Mouse (Mus musculus) right cerebral cortex, postnatal 14 days (tissue): ENCODE data around the gene Igsf8.
A peak's percentile ranks its signal among the peaks of the same experiment; 100 is the strongest.

Experiments used
- DNase-seq: peaks from one replicate; pipeline ENCODE4 v3.0.0; 2022

Igsf8 gene

GRCm38 (mm10) chr1:172352453-172352852 is 91.0 kb downstream of the Igsf8 start:
- DNase-seq, result no peak

DNA sequence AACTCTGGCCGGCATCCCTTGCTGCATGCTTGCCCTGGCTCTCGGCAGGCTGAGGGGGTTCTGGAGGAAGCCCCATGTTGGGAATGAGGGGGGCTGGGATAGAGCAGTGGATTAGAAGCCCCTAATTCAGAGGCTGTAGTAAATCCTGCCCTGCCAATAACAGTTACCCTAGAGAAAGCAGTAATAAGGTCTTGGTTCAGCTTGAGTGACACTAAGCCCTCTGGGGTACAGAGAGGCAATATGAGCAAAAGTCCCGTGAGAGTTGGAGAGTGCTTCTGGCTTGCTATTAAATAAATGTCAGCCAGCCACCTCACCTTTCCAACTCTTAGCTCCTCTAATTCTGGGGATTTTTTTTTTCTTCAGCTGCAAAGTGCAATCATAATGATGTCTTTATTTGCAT is 93.9 kb downstream of the Igsf8 start:
- no peak for DNase-seq

- peak; percentile 51 for DNase-seq
Observed at GRCm38 (mm10) chr1:172357550-172357949, 96.1 kb downstream of the Igsf8 start.

DNA sequence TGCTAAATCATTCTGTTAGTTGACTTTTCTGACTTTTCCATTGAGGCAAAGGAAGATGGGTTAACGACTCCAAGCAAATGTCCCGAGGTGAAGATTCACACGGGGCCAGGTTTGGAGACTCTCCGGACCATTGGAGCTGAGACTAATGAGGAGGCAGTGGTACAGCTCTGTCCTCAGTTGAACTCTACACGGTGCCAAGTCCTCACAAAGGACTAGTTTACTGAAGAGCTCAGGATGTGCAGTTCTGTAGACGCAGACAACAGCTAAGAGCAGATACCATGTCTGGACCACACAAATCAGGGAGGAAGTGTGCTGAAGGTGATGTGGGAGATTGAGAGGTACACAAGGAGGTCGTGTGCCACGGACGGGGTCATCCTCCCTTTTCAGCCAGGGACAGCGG is 96.9 kb downstream of the Igsf8 start:
- DNase-seq, result no peak

GRCm38 (mm10) chr1:172364684-172365083 is 103.2 kb downstream of the Igsf8 start:
- DNase-seq, result peak; percentile 56

- peak; percentile 72 for DNase-seq
Observed at GRCm38 (mm10) chr1:172368768-172369418, 107.5 kb downstream of the Igsf8 start.
